Comparison of ENCODE assay signal across 12 mouse cellular contexts in genomic region chr10:78264735-78265134, GRCm38 (mm10). TPM values are rescaled to one million over a fixed set of nuclear protein-coding genes. Genes with fewer than 3 reads are reported as not detected.
DNase-seq lines count a peak whose midpoint lies in the region; ATAC-seq lines count a peak whose summit lies in the region.
"Had no signal": no experiment of that assay in that cellular context is flagged by ENCODE, and none has a peak within 500 bp of the region (broad histone marks: within the 10 kb centered on the region; RNA-seq: fewer than 3 reads in every experiment).

No protein-coding gene starts in this region.

- peak; percentile 60; the same call in 1 of the 2 replicates for ATAC-seq in liver, embryonic 12.5 days
- ATAC-seq in neutrophil, adult 5-6 weeks (ENCODE audit: extremely low read depth, insufficient number of reproducible peaks, low FRiP score, poor library complexity, severe bottlenecking) = peak; percentile 27; the same call in 1 of the 2 replicates

- 20% methylated on average over 3 of the region's 3 CpGs for WGBS in liver, embryonic 12.5 days (ENCODE audit: insufficient replicate concordance)

- no peak overlapping the region for H3K4me2 ChIP-seq in liver, embryonic 12.5 days

- H3K27me3 ChIP-seq in liver, embryonic 12.5 days (replicated peaks) = peaks cover 17% of the 10 kb centered on the region

- H3K4me3 ChIP-seq in liver, embryonic 12.5 days = no peak overlapping the region

- no peaks in the 10 kb centered on the region for H3K9me3 ChIP-seq in liver, embryonic 12.5 days (replicated peaks)

- peak; percentile 98 for DNase-seq in 416B (ENCODE audit: low read depth)
- DNase-seq in MEL-GATA-1-ER (ENCODE audit: extremely low read depth, low read depth) = peak; percentile 54
- DNase-seq in layer of hippocampus, adult 9-10 months (ENCODE audit: low spot score) = no peak
- no peak for DNase-seq in heart, postnatal 4 days
- DNase-seq in frontal cortex, postnatal 10 days (ENCODE audit: low spot score in 2 of 2) = no peak
- DNase-seq: cerebellum, adult 9-11 months; heart, postnatal 14 days; layer of hippocampus, adult 9-11 months; thymus, postnatal 36 days had no signal

- H3K9ac ChIP-seq in liver, embryonic 12.5 days = no peak overlapping the region
- H3K9ac ChIP-seq: liver, embryonic 14.5 days had no signal

- H3K36me3 ChIP-seq in liver, embryonic 12.5 days = no peaks in the 10 kb centered on the region

- H3K27ac ChIP-seq in liver, embryonic 12.5 days = no peak overlapping the region
- H3K27ac ChIP-seq: liver, embryonic 14.5 days had no signal

- H3K4me1 ChIP-seq in liver, embryonic 12.5 days = no peaks in the 10 kb centered on the region

RNA-seq across cellular contexts. Expression of gene Trappc10, which starts 20.3 kb away (rescaled TPM):
- 21.9 and 24.5 TPM in 2 replicates for polyA plus RNA-seq in liver, embryonic 12.5 days (2016; fragmentation: Nextera tagmentation; extraction: Ambion mirVana)
- total RNA-seq in neutrophil, adult 5-6 weeks (2017) = 36.2 and 38.4 TPM in 2 replicates
- 10 to 100 TPM; 43.6 to 45.3 TPM for total RNA-seq in heart, postnatal 4 days (2021)

Comparison
In these comparisons a context has a peak if more than half of its experiments do, and no peak if none do; other contexts are left out.
1. DNase-seq: peak in 416B (single experiment) and MEL-GATA-1-ER (single experiment); none in layer of hippocampus, adult 9-10 months (single experiment), heart, postnatal 4 days (single experiment) and frontal cortex, postnatal 10 days (0 of 2).